8 mouse cellular contexts compared by ENCODE assay signal in the genomic region with DNA sequence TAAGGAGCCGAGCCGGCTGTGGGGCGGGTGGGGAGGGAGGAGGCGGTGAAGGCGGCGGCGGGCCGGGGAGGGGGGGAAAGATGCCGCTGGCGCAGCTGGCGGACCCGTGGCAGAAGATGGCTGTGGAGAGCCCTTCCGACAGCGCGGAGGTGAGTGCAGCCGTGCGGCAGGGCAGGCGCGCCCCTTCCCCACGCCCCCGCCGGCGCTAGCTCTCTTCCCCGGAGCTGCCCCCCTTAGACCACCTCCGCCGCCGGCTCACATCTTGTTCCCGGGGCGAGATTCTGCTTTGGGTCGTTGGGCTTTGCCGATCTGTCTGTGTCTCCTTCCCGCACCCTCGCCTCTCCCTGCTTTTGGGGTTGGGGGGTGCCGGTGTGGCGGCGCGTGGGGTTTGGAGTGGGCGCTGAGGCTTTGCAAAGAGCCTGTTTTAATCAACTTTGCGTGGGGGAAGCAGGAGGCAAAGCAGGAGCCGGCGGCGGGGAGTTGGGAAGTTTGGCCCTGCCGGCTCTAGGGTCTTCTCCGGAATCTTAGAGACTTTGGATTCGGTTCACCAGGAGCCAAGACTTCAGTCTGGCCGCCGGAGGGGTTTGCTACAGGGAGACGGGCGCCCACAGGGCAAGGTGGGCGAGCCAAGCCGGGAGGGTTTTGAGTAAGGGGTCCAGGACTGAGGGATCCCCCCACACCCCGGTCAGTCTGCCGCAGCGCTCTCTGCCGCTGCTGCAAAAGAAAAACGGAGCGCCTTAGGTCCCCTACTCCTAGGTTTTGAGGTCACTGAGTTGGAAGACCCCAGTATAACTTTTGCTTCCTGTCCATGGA. TPM values are rescaled to one million over a fixed set of nuclear protein-coding genes. Genes with fewer than 3 reads are reported as not detected.
DNase-seq lines count a peak whose midpoint lies in the region; ATAC-seq and TF ChIP-seq lines count a peak whose summit lies in the region.

No protein-coding gene starts in this region.

- DNase-seq in lung, embryonic 14.5 days, result peak; percentile 10
- no peak for DNase-seq in lung, postnatal 14 days
- peak; percentile 35 for DNase-seq in adrenal gland, postnatal 14 days
- no peak for DNase-seq in limb, embryonic 11.5 days (ENCODE audit: low spot score)

- peak overlapping the region; percentile 61 for H3K4me3 ChIP-seq in lung, embryonic 14.5 days (ENCODE audit: low read depth, low read length)
- H3K4me3 ChIP-seq in forebrain, embryonic 12.5 days (replicated peaks), result peak overlapping the region; percentile 63
- H3K4me3 ChIP-seq in hindbrain, embryonic 13.5 days, result peak overlapping the region; percentile 61
- H3K4me3 ChIP-seq in limb, embryonic 11.5 days (ENCODE audit: low read depth, low read length), result peak overlapping the region; percentile 67
- peak overlapping the region; percentile 65 for H3K4me3 ChIP-seq in neural tube, embryonic 13.5 days

- H3K9ac ChIP-seq in lung, embryonic 14.5 days, result peak overlapping the region; percentile 72
- H3K9ac ChIP-seq in forebrain, embryonic 12.5 days, result peak overlapping the region; percentile 77
- peak overlapping the region; percentile 82 for H3K9ac ChIP-seq in hindbrain, embryonic 13.5 days
- peak overlapping the region; percentile 65 for H3K9ac ChIP-seq in limb, embryonic 11.5 days (ENCODE audit: low read length)
- peak overlapping the region; percentile 81 for H3K9ac ChIP-seq in neural tube, embryonic 13.5 days

- 12% methylated on average over 44 of the region's 57 CpGs for WGBS in lung, embryonic 14.5 days
- 16% methylated on average over 37 of the region's 57 CpGs for WGBS in forebrain, embryonic 12.5 days
- WGBS in hindbrain, embryonic 13.5 days, result 15% methylated on average over 30 of the region's 57 CpGs
- WGBS in limb, embryonic 11.5 days, result 15% methylated on average over 38 of the region's 57 CpGs
- WGBS in neural tube, embryonic 13.5 days, result 11% methylated on average over 37 of the region's 57 CpGs

- no peaks in the 10 kb centered on the region for H3K9me3 ChIP-seq in lung, embryonic 14.5 days (ENCODE audit: low read depth, low read length)
- no peaks in the 10 kb centered on the region for H3K9me3 ChIP-seq in forebrain, embryonic 12.5 days
- no peaks in the 10 kb centered on the region for H3K9me3 ChIP-seq in hindbrain, embryonic 13.5 days
- no peaks in the 10 kb centered on the region for H3K9me3 ChIP-seq in limb, embryonic 11.5 days (ENCODE audit: control insufficient read depth, low read length)
- H3K9me3 ChIP-seq in neural tube, embryonic 13.5 days, result no peaks in the 10 kb centered on the region

- ATAC-seq in lung, embryonic 14.5 days (ENCODE audit: insufficient read depth), result peak; percentile 34
- peak; percentile 53; the same call in 1 of the 2 replicates for ATAC-seq in forebrain, embryonic 12.5 days (ENCODE audit: low FRiP score)
- ATAC-seq in hindbrain, embryonic 13.5 days (ENCODE audit: low FRiP score), result peak; percentile 64; the same call in 1 of the 2 replicates
- ATAC-seq in limb, embryonic 11.5 days (ENCODE audit: insufficient number of reproducible peaks, low FRiP score, low TSS enrichment, low read depth), result peak; percentile 32
- peak; percentile 66 for ATAC-seq in neural tube, embryonic 13.5 days (ENCODE audit: low read depth)
- no peak for ATAC-seq in inflammation-experienced regulatory T-cells, adult 6 months

- H3K27ac ChIP-seq in lung, embryonic 14.5 days (ENCODE audit: low read depth), result peak overlapping the region; percentile 84
- peak overlapping the region; percentile 93 for H3K27ac ChIP-seq in forebrain, embryonic 12.5 days
- H3K27ac ChIP-seq in hindbrain, embryonic 13.5 days, result peak overlapping the region; percentile 89
- H3K27ac ChIP-seq in limb, embryonic 11.5 days (replicated peaks; ENCODE audit: low read depth, low read length), result peak overlapping the region; percentile 70
- peak overlapping the region; percentile 92 for H3K27ac ChIP-seq in neural tube, embryonic 13.5 days (replicated peaks)

- no peak for TF ChIP-seq CTCF in lung, embryonic 14.5 days (IDR thresholded peaks at IDR 0.05; ENCODE audit: low read depth)

- H3K4me2 ChIP-seq in lung, embryonic 14.5 days, result peak overlapping the region; percentile 58
- peak overlapping the region; percentile 60 for H3K4me2 ChIP-seq in forebrain, embryonic 12.5 days
- peak overlapping the region; percentile 66 for H3K4me2 ChIP-seq in hindbrain, embryonic 13.5 days
- H3K4me2 ChIP-seq in limb, embryonic 11.5 days (ENCODE audit: low read depth, severe bottlenecking), result peak overlapping the region; percentile 54
- H3K4me2 ChIP-seq in neural tube, embryonic 13.5 days, result peak overlapping the region; percentile 68

- H3K27me3 ChIP-seq in lung, embryonic 14.5 days (ENCODE audit: insufficient read depth, low read length), result no peaks in the 10 kb centered on the region
- H3K27me3 ChIP-seq in forebrain, embryonic 12.5 days, result peaks cover 5% of the 10 kb centered on the region
- H3K27me3 ChIP-seq in hindbrain, embryonic 13.5 days, result 0 out of 2 replicates have a peak, but pooled peaks cover 7% of the 10 kb centered on the region
- peaks cover 7% of the 10 kb centered on the region for H3K27me3 ChIP-seq in limb, embryonic 11.5 days (ENCODE audit: control insufficient read depth, insufficient read depth, low read length)
- no peaks in the 10 kb centered on the region for H3K27me3 ChIP-seq in neural tube, embryonic 13.5 days

- no peaks in the 10 kb centered on the region for H3K36me3 ChIP-seq in lung, embryonic 14.5 days (ENCODE audit: insufficient read depth)
- no peaks in the 10 kb centered on the region for H3K36me3 ChIP-seq in forebrain, embryonic 12.5 days (replicated peaks)
- H3K36me3 ChIP-seq in hindbrain, embryonic 13.5 days, result no peaks in the 10 kb centered on the region
- no peaks in the 10 kb centered on the region for H3K36me3 ChIP-seq in limb, embryonic 11.5 days (ENCODE audit: control insufficient read depth, insufficient read depth, low read length)
- no peaks in the 10 kb centered on the region for H3K36me3 ChIP-seq in neural tube, embryonic 13.5 days

- H3K4me1 ChIP-seq in lung, embryonic 14.5 days (ENCODE audit: insufficient read depth), result no peaks in the 10 kb centered on the region
- no peaks in the 10 kb centered on the region; the same call in 1 of the 2 replicates for H3K4me1 ChIP-seq in forebrain, embryonic 12.5 days
- H3K4me1 ChIP-seq in hindbrain, embryonic 13.5 days (replicated peaks), result no peaks in the 10 kb centered on the region
- no peaks in the 10 kb centered on the region for H3K4me1 ChIP-seq in limb, embryonic 11.5 days (ENCODE audit: control insufficient read depth, insufficient read depth, low read length)
- H3K4me1 ChIP-seq in neural tube, embryonic 13.5 days (replicated peaks), result peaks cover 5% of the 10 kb centered on the region; the same call in 1 of the 2 replicates

RNA-seq across cellular contexts. Expression of a gene that starts 46.1 kb away (rescaled TPM):
- polyA plus RNA-seq in lung, embryonic 14.5 days (2014; fragmentation: Nextera tagmentation; extraction: Ambion mirVana), result 6.6 and 6.9 TPM in 2 replicates
- 62.6 and 64.2 TPM in 2 replicates for total RNA-seq in adrenal gland, postnatal 14 days (2021)
- 4.3 and 4.5 TPM in 2 replicates for polyA plus RNA-seq in forebrain, embryonic 12.5 days (2016; fragmentation: Nextera tagmentation; extraction: Ambion mirVana)
- polyA plus RNA-seq in hindbrain, embryonic 13.5 days (2015; fragmentation: Nextera tagmentation; extraction: Ambion mirVana), result 4.7 and 4.9 TPM in 2 replicates
- 6.2 and 7.1 TPM in 2 replicates for polyA plus RNA-seq in limb, embryonic 11.5 days (2014; fragmentation: Nextera tagmentation; extraction: Ambion mirVana)
- 3.5 and 4.1 TPM in 2 replicates for polyA plus RNA-seq in neural tube, embryonic 13.5 days (2015; fragmentation: Nextera tagmentation; extraction: Ambion mirVana)
- 10 to 100 TPM in 1 of 3 experiments, 1 to 10 TPM in 2; 7.0 to 11.7 (median 8.6) TPM for polyA plus RNA-seq in inflammation-experienced regulatory T-cells, adult 6 months (2017; shearing (Covaris generic))

Comparison
In these comparisons a context has a peak if more than half of its experiments do, and no peak if none do; other contexts are left out.
1. DNase-seq: peak in lung, embryonic 14.5 days (single experiment) and adrenal gland, postnatal 14 days (single experiment); none in lung, postnatal 14 days (single experiment) and limb, embryonic 11.5 days (single experiment).
2. Peak in every context shown above with its lines, with median percentiles within 50 percentile points of each other: H3K27ac ChIP-seq, H3K4me2 ChIP-seq, H3K4me3 ChIP-seq and H3K9ac ChIP-seq.